Mouse (Mus musculus): ENCODE data around the gene Tspan11.

- TF ChIP-seq POLR2A (IDR thresholded peaks at IDR 0.05; ENCODE audit: borderline replicate concordance, insufficient read depth, low read length) (no peak), CTCF (IDR thresholded peaks at IDR 0.05; ENCODE audit: borderline replicate concordance, insufficient read depth, low read depth, low read length) (no peak)
Measured at GRCm38 (mm10) chr6:127970848-127971247, 83.5 kb downstream of the Tspan11 start.

Data from cerebellum, adult 2 months (tissue).